Mouse (Mus musculus) right cerebral cortex, adult 18-20 months (tissue): Measurements from ENCODE around the gene Arfip1.

Experiments
- DNase-seq: peaks from one replicate; pipeline ENCODE4 v3.0.0; 2022; ENCODE audit warnings: mixed read lengths

Arfip1 gene

DNA sequence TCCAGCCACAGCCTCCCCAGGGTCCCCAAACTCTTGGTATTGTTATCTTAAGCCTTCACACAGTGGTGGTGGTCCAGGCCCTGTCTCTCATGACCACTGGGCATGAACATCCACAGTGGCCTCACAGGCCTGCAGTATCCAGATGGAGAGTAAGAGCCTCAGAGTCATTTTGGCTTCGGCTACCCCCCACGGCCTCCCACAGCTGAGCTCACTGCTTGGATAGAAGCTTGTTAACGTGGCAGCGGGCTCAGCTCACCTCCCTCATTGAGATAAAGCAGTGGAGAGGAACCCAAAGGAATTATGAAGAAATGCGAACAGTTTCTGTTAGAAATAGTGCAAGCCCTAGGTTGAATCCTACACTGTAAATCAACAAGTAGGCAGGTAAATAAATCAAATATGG is 134.6 kb downstream of the Arfip1 start:
- DNase-seq = no peak
